Mouse (Mus musculus) hindbrain, postnatal 0 days (tissue): Measurements from ENCODE around the gene D17Wsu92e. TPM values are rescaled to one million over a fixed set of nuclear protein-coding genes. Genes with fewer than 3 reads are reported as not detected.
A peak's percentile ranks its signal among the peaks of the same experiment; 100 is the strongest.

ENCODE experiments used
- ATAC-seq: fragments of 200-750 bp; cut with Nextera tagmentation; 2 replicates; pipeline ENCODE4 v1.8.0; 2017; ENCODE audit warnings: mild to moderate bottlenecking, moderate TSS enrichment, moderate library complexity
- DNase-seq: peaks from one replicate; pipeline ENCODE4 v3.0.0-alpha.2; 2015; ENCODE audit warnings: low spot score
- H3K27ac ChIP-seq: fragments of 300-500 bp; sonication (generic); 2 replicates; pipeline ENCODE4 v1.5.1; 2014; ENCODE audit warnings: mild to moderate bottlenecking
- H3K27me3 ChIP-seq: fragments of 300-500 bp; sonication (generic); 2 replicates; pipeline ENCODE4 v1.6.1; 2014; ENCODE audit warnings: low read length, mixed read lengths; ENCODE audit not compliant: insufficient read depth
- H3K36me3 ChIP-seq: fragments of 300-500 bp; sonication (generic); 2 replicates; pipeline ENCODE4 v1.6.1; 2014; ENCODE audit warnings: low read length, mixed read lengths; ENCODE audit not compliant: insufficient read depth
- H3K4me1 ChIP-seq: fragments of 300-500 bp; sonication (generic); 2 replicates; pipeline ENCODE4 v1.6.1; 2014; ENCODE audit warnings: antibody characterized with exemption, low read length, mixed read lengths; ENCODE audit not compliant: insufficient read depth
- H3K4me2 ChIP-seq: fragments of 300-500 bp; sonication (generic); 2 replicates; pipeline ENCODE4 v1.6.1; 2014; ENCODE audit warnings: low read depth, mild to moderate bottlenecking, low read length, moderate library complexity, mixed read lengths
- H3K4me3 ChIP-seq: fragments of 300-500 bp; sonication (generic); 2 replicates; pipeline ENCODE4 v1.5.1; 2014; ENCODE audit warnings: low read length
- H3K9ac ChIP-seq: fragments of 300-500 bp; sonication (generic); replicated peaks from 2 replicates; pipeline ENCODE4 v1.6.1; 2014; ENCODE audit warnings: mild to moderate bottlenecking, low read length, moderate library complexity, mixed read lengths
- H3K9me3 ChIP-seq: fragments of 300-500 bp; sonication (generic); 2 replicates; pipeline ENCODE4 v1.6.1; 2016; ENCODE audit warnings: low read length, mixed read lengths
- CTCF ChIP-seq: IDR thresholded peaks from 2 replicates; pipeline ENCODE4 v1.5.1; 2016; ENCODE audit warnings: antibody characterized with exemption, control low read depth, low read depth
- WGBS: fragments of 180-500 bp; shearing (Covaris S2); extraction: QIAGEN DNeasy Blood & Tissue Kit; methylation state at CpG from one replicate; pipeline ENCODE4 v1.1.7; 2014; 5-methylcytosine and 5-hydroxymethylcytosine counted together
- polyA plus RNA-seq: library from polyadenylated mRNA; unstranded; fragments of >200 nt; fragmentation: Nextera tagmentation; extraction: Ambion mirVana; gene quantifications from 2 replicates; pipeline ENCODE4 v1.2.1, GENCODE M21; 2015
- total RNA-seq: library from RNA; depleted of rRNA; stranded (reverse); fragments of >200 nt; gene quantifications from 2 replicates; pipeline ENCODE4 v1.2.3, GENCODE M21; 2014

Gene D17Wsu92e
- total and polyA plus RNA-seq, 2 experiments from 2014 or later: 10.5 to 73.4 TPM

DNA sequence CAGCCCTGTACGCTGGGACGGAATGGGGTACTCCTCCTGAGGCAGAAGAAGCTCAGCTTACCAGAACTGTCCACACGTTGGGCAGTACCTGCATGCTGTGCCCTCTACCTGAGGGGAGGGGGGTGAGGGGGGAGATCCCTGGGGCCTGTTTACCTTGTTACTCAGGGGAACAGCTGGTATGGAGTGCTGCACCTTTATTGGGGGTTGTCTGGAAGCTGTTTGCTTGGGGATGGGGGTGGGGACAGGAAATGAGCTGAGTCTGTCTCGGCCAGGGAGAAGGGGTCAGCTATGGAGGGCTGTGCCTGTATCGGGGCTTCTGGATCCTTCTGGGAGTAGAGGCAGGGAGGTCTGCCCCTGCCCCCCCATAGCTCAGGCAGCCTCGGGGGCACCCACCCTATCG, 93.9 kb downstream of the D17Wsu92e start:
- no peak overlapping the region for H3K4me2 ChIP-seq
- no peak for ATAC-seq
- no peak overlapping the region for H3K4me3 ChIP-seq
- no peak for TF ChIP-seq CTCF
- no peaks in the 10 kb centered on the region for H3K27me3 ChIP-seq
- no peak for DNase-seq
- no peak overlapping the region for H3K9ac ChIP-seq
- H3K4me1 ChIP-seq: peaks cover 5% of the 10 kb centered on the region; the same call in 1 of the 2 replicates
- WGBS: 62% methylated on average over 7 of the region's 7 CpGs
- H3K27ac ChIP-seq: no peak overlapping the region
- H3K36me3 ChIP-seq: no peaks in the 10 kb centered on the region
- no peaks in the 10 kb centered on the region for H3K9me3 ChIP-seq

DNA sequence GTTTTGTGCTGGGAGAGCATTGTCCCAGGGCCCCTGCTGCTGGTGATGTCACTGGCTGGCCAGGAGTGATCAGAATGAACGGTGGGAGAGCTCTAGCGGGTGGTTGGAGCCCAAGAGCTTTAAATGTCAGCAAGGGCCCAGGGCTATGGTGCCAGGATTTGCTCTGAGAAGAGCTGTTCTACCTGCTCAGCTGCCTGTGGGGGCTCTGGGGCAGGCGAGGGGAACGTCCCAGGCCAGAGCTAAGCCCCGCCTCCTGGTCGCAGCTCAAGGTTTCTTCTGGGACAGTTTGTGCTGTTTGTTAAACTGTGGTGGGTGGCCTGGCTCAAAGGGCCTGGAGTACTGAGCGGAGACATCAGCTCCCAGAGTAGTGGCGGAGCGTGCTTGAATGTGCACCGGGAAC, 95.0 kb downstream of the D17Wsu92e start:
- H3K9ac ChIP-seq: no peak overlapping the region
- 15% methylated on average over 10 of the region's 10 CpGs for WGBS
- no peak for ATAC-seq

DNA sequence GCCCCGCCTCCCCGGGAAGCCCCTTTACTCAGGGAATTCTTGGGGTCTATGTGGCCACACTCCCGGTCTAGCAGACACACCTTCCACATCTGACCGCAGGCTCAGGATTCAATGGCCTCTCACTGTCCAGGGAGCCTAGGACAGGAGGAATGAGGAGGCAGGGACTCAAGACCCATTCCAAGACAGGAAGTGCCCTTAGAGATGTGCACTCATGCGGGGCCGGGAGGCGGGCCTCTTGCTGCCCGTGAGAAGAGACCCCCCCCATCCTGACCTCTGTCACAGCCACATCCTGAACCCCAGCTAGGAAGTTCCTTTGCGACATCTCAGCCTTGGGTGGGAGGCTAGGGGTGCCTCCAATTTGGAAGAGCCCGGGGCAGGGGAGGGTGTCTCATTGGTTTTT, 95.4 kb downstream of the D17Wsu92e start:
- Histone ChIP-seq H3K27ac (no peak overlapping the region), H3K4me1 (peaks cover 5% of the 10 kb centered on the region; the same call in 1 of the 2 replicates), H3K4me3 (no peak overlapping the region), H3K9ac (no peak overlapping the region), H3K36me3 (no peaks in the 10 kb centered on the region), H3K27me3 (no peaks in the 10 kb centered on the region), H3K4me2 (no peak overlapping the region), H3K9me3 (no peaks in the 10 kb centered on the region)
- 37% methylated on average over 10 of the region's 10 CpGs for WGBS
- DNase-seq (no peak), ATAC-seq (no peak)
- TF ChIP-seq CTCF: no peak

More for the DNA sequence above, 95.0 kb downstream of the D17Wsu92e start:
- H3K27ac ChIP-seq: no peak overlapping the region
- no peak for TF ChIP-seq CTCF
- H3K9me3 ChIP-seq: no peaks in the 10 kb centered on the region
- H3K4me2 ChIP-seq: no peak overlapping the region
- DNase-seq: no peak
- H3K4me3 ChIP-seq: no peak overlapping the region
- no peaks in the 10 kb centered on the region for H3K36me3 ChIP-seq
- no peaks in the 10 kb centered on the region for H3K27me3 ChIP-seq
- peaks cover 5% of the 10 kb centered on the region; the same call in 1 of the 2 replicates for H3K4me1 ChIP-seq

DNA sequence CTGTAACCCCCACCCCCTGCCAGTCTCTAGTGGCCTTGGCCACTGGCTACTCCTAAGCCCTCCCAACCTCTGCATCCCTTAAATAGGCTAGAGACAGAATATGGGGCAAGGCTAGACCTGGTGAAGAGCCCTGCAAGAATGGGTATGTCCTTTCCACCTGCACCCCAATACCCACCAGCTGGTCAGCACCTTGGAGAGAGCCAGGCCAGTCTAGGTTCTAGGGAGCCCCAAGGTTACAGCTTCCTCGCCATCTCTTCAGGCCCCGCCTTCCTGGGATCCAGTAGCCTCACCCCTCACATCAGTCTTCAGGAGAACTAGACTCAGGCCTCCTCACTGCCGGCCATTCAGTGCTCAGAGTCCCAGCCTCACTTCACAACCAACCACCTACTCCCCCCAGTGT, 96.1 kb downstream of the D17Wsu92e start:
- peaks cover 5% of the 10 kb centered on the region; the same call in 1 of the 2 replicates for H3K4me1 ChIP-seq
- no peak for DNase-seq
- no peaks in the 10 kb centered on the region for H3K9me3 ChIP-seq
- no peak overlapping the region for H3K9ac ChIP-seq
- TF ChIP-seq CTCF: no peak
- 46% methylated on average over 3 of the region's 3 CpGs for WGBS
- no peak overlapping the region for H3K27ac ChIP-seq
- H3K4me2 ChIP-seq: no peak overlapping the region
- H3K4me3 ChIP-seq: no peak overlapping the region
- ATAC-seq: no peak
- H3K36me3 ChIP-seq: no peaks in the 10 kb centered on the region
- H3K27me3 ChIP-seq: no peaks in the 10 kb centered on the region

DNA sequence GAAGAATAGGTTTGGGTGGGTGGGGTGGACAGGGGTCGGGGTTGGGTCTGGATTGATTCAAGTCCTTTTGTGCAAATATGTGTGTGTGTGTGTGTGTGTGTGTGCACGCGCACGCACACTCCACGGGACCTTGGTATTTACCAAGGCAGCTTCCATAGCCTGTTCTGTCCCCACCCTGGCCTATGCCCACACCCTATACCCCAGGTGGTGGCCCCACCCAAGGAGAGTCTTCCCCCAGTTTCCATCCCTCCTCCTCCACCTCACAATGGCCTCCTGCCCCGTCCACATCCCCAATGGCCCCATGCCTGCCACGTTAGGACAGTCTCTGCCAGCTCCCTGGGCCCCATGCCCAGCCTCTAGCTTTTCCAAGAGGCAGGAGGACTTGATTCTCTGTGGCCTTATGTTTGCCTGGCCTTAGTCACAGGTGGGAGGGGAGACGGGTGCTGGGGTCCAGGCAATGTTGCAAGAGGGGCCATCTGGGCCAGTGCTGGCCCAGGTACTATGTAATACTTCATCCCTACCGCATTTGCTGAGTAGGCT, 99.3 kb downstream of the D17Wsu92e start:
- Histone ChIP-seq H3K36me3 (no peaks in the 10 kb centered on the region), H3K27me3 (no peaks in the 10 kb centered on the region), H3K4me1 (peaks cover 11% of the 10 kb centered on the region), H3K4me3 (no peak overlapping the region), H3K9me3 (no peaks in the 10 kb centered on the region), H3K27ac (no peak overlapping the region; the same call in 1 of the 2 replicates), H3K4me2 (no peak overlapping the region), H3K9ac (no peak overlapping the region)
- 0 out of 2 replicates have a peak, but pooled peaks have one; percentile 6 for ATAC-seq
- DNase-seq: peak; percentile 74
- TF ChIP-seq CTCF: no peak
- WGBS: 59% methylated on average over 9 of the region's 9 CpGs

DNA sequence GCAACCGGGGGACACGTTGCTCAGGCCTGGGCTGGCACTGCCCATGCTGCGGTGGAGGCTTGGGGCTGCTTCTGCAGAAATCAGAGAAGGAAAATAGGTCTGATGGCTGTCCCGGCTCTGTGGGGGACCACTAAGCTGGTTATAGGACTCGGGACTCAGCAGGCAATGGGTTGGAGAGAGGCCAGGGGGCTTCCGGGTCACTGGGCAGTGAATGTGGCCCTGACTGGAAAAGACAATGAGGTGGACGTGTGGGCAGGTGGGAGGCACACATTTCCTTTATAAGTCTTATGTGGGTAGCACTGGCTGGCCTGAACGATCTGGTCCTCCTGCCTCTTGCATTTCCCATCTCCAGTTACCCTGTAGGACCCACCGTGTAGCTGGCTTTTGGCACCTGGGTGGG, 100.1 kb downstream of the D17Wsu92e start:
- TF ChIP-seq CTCF: no peak
- H3K27me3 ChIP-seq: no peaks in the 10 kb centered on the region
- WGBS: 32% methylated on average over 9 of the region's 9 CpGs
- DNase-seq (no peak), ATAC-seq (no peak)
- no peak overlapping the region for H3K27ac ChIP-seq
- no peaks in the 10 kb centered on the region for H3K9me3 ChIP-seq
- H3K4me1 ChIP-seq: peaks cover 8% of the 10 kb centered on the region
- H3K4me2 ChIP-seq: no peak overlapping the region
- no peak overlapping the region for H3K9ac ChIP-seq
- H3K36me3 ChIP-seq: no peaks in the 10 kb centered on the region
- H3K4me3 ChIP-seq: no peak overlapping the region

DNA sequence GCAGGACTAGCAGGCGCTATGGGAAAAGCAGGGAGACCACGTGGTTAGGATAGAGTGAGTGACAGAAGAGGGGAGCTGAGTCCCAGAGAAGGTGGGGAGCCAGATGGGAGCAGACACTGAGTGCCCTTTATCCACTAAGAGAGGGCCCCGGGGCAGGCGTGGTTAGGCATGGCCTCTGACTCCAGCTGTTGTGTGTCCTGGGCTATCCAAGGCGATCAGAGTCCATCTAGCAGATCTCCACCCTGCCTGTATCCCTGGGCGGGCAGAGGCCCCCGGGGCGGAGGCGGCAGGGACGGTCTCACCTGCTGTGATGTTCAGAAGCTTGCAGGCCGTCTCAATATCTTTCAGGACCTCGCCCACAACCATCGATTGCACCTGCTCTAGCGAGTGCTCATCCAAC, 100.8 kb downstream of the D17Wsu92e start:
- ATAC-seq: no peak

More for the DNA sequence above, 100.8 kb downstream of the D17Wsu92e start:
- Histone ChIP-seq H3K36me3 (no peaks in the 10 kb centered on the region), H3K27me3 (no peaks in the 10 kb centered on the region), H3K4me1 (peaks cover 7% of the 10 kb centered on the region), H3K9me3 (no peaks in the 10 kb centered on the region), H3K27ac (no peak overlapping the region), H3K4me3 (no peak overlapping the region), H3K4me2 (no peak overlapping the region), H3K9ac (no peak overlapping the region)
- DNase-seq: no peak
- TF ChIP-seq CTCF: no peak
- 62% methylated on average over 14 of the region's 14 CpGs for WGBS
